12 mouse cellular contexts compared by ENCODE assay signal in genomic region chr5:118891131-118891530, GRCm38 (mm10).
DNase-seq lines count a peak whose midpoint lies in the region; ATAC-seq and TF ChIP-seq lines count a peak whose summit lies in the region.
"Had no signal": no experiment of that assay in that cellular context is flagged by ENCODE, and none has a peak within 500 bp of the region (broad histone marks: within the 10 kb centered on the region; RNA-seq: fewer than 3 reads in every experiment).

No protein-coding gene starts in this region.

- no peak overlapping the region for H3K4me3 ChIP-seq in intestine, embryonic 15.5 days (replicated peaks)
- no peak overlapping the region for H3K4me3 ChIP-seq in intestine, postnatal 0 days (ENCODE audit: low read depth, low read length)
- H3K4me3 ChIP-seq: limb, embryonic 13.5 days; midbrain, embryonic 12.5 days had no signal

- WGBS in intestine, embryonic 15.5 days: 76% methylated on average over 6 of the region's 6 CpGs
- 88% methylated on average over 6 of the region's 6 CpGs for WGBS in intestine, postnatal 0 days

- no peak overlapping the region for H3K4me2 ChIP-seq in intestine, embryonic 15.5 days (replicated peaks)
- H3K4me2 ChIP-seq in intestine, postnatal 0 days (replicated peaks; ENCODE audit: low read depth): no peak overlapping the region
- H3K4me2 ChIP-seq: limb, embryonic 13.5 days; midbrain, embryonic 12.5 days had no signal

- no peaks in the 10 kb centered on the region for H3K27me3 ChIP-seq in intestine, embryonic 15.5 days (replicated peaks)
- no peaks in the 10 kb centered on the region for H3K27me3 ChIP-seq in intestine, postnatal 0 days (replicated peaks; ENCODE audit: control insufficient read depth, insufficient read depth, low read length)
- H3K27me3 ChIP-seq: midbrain, embryonic 12.5 days had no signal

- H3K4me1 ChIP-seq in intestine, embryonic 15.5 days (replicated peaks): no peaks in the 10 kb centered on the region
- no peaks in the 10 kb centered on the region for H3K4me1 ChIP-seq in intestine, postnatal 0 days (replicated peaks; ENCODE audit: control insufficient read depth, insufficient read depth, low read length)
- H3K4me1 ChIP-seq: midbrain, embryonic 12.5 days had no signal

- intact Hi-C loops in heart, postnatal 14 days (cut with DNase I): no loop called here

- peak; percentile 28; the same call in 1 of the 2 replicates for ATAC-seq in intestine, embryonic 15.5 days
- ATAC-seq in intestine, postnatal 0 days: no peak; the same call in 1 of the 2 replicates
- ATAC-seq: inflammation-experienced regulatory T-cells, adult 6 months had no signal

- peak; percentile 44 to 79 for DNase-seq in cerebellum, postnatal 4 days (ENCODE audit: low spot score in 2 of 2)
- peak; percentile 45 to 51 for DNase-seq in layer of hippocampus, adult 8-10 months (ENCODE audit: low spot score in 2 of 2)
- peak; percentile 71 for DNase-seq in right cerebral cortex, postnatal 10 days (ENCODE audit: low spot score in 2 of 2)
- no peak for DNase-seq in urinary bladder, adult 18-20 months (ENCODE audit: low spot score in 2 of 2)
- no peak for DNase-seq in heart, postnatal 14 days
- no peak for DNase-seq in liver

- H3K36me3 ChIP-seq in intestine, embryonic 15.5 days: no peaks in the 10 kb centered on the region
- H3K36me3 ChIP-seq in intestine, postnatal 0 days (ENCODE audit: control insufficient read depth, insufficient read depth): no peaks in the 10 kb centered on the region
- H3K36me3 ChIP-seq: G1E; limb, embryonic 13.5 days; midbrain, embryonic 12.5 days had no signal

- H3K9ac ChIP-seq in intestine, embryonic 15.5 days: no peak overlapping the region
- no peak overlapping the region for H3K9ac ChIP-seq in intestine, postnatal 0 days (ENCODE audit: low read depth, low read length)
- H3K9ac ChIP-seq: limb, embryonic 13.5 days; midbrain, embryonic 12.5 days had no signal

- H3K27ac ChIP-seq in intestine, embryonic 15.5 days: no peak overlapping the region
- H3K27ac ChIP-seq in intestine, postnatal 0 days (ENCODE audit: low read depth, low read length): no peak overlapping the region
- H3K27ac ChIP-seq: limb, embryonic 13.5 days; midbrain, embryonic 12.5 days had no signal

- H3K9me3 ChIP-seq in intestine, embryonic 15.5 days: no peaks in the 10 kb centered on the region
- no peaks in the 10 kb centered on the region for H3K9me3 ChIP-seq in intestine, postnatal 0 days (ENCODE audit: control insufficient read depth)
- H3K9me3 ChIP-seq: limb, embryonic 13.5 days; midbrain, embryonic 12.5 days had no signal

- TF ChIP-seq CTCF in intestine, postnatal 0 days (IDR thresholded peaks at IDR 0.05; ENCODE audit: low read depth): no peak

Comparison
In these comparisons a context has a peak if more than half of its experiments do, and no peak if none do; other contexts are left out.
1. DNase-seq: peak in cerebellum, postnatal 4 days (2 of 2), layer of hippocampus, adult 8-10 months (2 of 2) and right cerebral cortex, postnatal 10 days (2 of 2); none in urinary bladder, adult 18-20 months (0 of 2), heart, postnatal 14 days (0 of 2) and liver (single experiment).